Mouse (Mus musculus): ENCODE measurements around the gene Lmcd1.

Gene Lmcd1

DNA sequence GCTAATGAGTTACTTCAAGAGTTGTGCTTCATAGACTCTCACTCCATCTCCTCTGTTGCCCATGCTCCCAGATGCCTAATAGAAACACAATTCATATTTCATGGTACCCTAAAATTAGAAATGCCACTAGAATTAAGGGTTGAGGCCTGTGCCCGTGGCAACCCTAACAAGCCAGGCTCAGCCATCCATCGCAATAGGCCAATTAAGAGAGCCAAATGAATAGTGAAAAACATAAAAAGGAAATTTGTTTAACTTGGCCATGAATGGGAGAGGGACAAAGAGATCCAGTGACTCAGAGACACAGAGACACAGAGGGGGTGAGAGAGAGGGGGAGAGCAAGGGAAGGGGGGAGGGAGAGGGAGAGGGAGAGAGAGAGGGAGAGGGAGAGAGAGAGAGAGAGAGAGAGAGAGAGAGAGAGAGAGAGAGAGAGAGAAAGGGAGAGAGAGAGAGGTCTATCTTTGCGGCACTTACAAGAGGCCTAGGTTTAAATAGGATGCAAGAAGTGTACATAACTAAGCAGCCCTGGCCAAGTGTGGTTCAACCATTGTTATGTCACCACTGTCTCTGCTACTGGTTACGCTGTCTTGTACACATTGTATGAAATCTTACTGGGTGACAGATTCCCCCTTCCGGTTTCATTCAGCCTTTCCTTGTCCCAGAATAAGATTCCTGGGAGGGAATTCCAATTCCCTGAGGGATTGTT lies 57.1 kb downstream of the Lmcd1 start:
- CTCF ChIA-PET, result interaction anchor here in 1 of 4 experiments (0.9 kb wide), 1 partner anchor 20 kb away, joined by 3 read pairs; no protein-coding TSS in a partner anchor
- POLR2A ChIA-PET, result no interaction called here

DNA sequence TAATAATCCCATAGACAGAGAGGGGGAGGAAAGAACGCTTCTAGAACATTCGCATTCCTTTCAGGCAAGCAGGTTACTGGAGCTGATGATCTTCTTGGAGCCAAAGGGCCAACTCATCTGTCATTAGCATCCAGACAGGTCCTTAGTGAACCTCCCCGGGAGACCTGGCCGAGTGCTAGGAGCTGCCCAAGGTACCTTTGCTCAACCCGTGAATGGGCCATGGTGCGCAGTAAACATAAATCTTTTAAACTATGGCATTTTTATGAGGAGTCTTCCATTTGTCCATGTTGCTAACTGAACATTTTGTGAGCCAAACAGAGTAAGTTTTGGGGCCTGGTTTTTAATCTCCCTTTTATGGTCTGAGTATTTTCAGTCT lies 57.7 kb downstream of the Lmcd1 start:
- POLR2A ChIA-PET, result no interaction called here

DNA sequence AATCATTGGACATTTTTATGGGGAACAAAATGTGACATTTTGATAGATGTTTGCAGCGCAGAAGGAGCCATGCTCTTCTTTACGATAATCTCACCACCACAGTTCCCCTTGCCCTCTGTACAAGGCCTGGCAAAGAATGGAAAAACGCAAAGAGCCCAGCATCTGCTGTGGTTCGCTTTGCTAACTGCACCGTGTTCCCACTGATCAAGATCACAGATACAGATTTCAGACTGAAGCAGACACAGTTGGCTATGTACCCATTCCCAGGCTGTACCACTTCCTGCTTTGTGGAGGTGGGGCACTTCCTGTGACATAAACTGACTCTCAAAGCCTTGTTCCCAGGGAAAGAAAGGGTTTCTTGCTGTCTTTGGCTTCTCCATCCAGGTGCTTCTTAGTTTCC lies 60.4 kb downstream of the Lmcd1 start:
- CTCF ChIA-PET, result no interaction called here
- POLR2A ChIA-PET, result interaction anchor here in 1 of 4 experiments (1.2 kb wide), 1 partner anchor 10 kb away, joined by 4 read pairs; no protein-coding TSS in a partner anchor

More for the DNA sequence above, 57.7 kb downstream of the Lmcd1 start:
- CTCF ChIA-PET, result no interaction called here

DNA sequence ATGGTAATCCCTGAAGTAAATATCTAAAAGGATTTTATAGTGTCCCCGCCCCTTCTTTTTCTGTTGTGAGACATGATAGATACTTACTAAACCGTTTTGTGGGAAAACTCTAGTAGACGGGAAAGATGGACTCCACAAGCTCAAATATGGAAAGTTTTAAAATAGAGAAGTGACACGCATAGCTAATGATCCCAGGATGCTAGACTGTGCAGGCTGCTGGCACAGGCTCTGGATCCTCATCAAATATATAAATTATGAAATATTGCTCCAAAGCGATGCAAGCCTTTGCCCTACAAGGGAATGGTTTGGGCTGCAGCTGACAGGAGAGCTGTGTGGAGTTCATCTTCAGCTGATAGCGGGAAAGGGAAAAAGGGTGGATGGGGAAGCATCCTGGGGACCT lies 64.1 kb downstream of the Lmcd1 start:
- CTCF ChIA-PET, result interaction anchor here in 1 of 4 experiments (0.6 kb wide), 1 partner anchor 162 kb away, joined by 5 read pairs; no protein-coding TSS in a partner anchor
- POLR2A ChIA-PET, result interaction anchor here in 1 of 4 experiments (0.6 kb wide), 1 partner anchor 1710 kb away, joined by 3 read pairs; no protein-coding TSS in a partner anchor

DNA sequence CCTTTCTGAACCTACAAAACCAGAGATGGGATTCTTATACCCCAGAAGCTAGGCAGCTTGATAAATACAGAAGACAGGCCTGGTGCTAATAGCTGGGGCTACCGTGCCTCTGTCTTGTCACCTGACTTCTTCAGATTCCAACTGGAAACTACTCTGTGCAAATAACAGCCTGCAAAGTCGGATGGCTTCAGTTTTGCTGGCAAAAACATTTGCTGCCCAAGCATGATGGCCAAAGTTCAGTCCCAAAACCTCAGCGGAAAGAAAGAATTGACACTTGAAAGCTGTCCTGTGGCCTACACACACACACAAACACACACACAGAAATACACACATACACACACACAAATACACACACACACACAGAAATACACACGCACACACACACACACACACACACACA lies 65.5 kb downstream of the Lmcd1 start:
- ChIA-PET POLR2A (interaction anchor here in 1 of 4 experiments (0.7 kb wide), 1 partner anchor 54 kb away, joined by 6 read pairs; no protein-coding TSS in a partner anchor), CTCF (no interaction called here)

DNA sequence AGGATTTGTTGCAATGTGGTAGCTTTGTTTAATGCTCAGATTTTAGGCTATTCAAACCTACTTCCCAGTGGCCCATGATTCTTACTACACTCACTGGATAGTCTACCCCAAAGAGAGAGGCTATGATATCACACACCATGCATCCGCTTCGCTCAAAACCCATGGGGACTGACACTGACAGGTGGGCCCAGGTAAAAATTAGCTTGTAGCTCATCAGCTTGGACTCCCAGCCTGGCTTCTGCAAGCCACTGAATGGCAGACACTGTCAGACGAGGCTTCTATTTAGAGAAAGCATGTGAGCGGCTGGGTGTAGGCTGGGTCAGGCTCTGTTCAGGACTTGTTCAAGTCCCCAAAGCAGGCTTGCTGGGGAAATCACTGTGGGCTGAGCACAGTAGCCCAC lies 76.9 kb downstream of the Lmcd1 start:
- ChIA-PET CTCF (interaction anchor here in 2 of 4 experiments (0.5 to 1.1 kb wide), 3 partner anchors 12 to 554 kb away, joined by 3 read pairs; no protein-coding TSS in a partner anchor), POLR2A (no interaction called here)

DNA sequence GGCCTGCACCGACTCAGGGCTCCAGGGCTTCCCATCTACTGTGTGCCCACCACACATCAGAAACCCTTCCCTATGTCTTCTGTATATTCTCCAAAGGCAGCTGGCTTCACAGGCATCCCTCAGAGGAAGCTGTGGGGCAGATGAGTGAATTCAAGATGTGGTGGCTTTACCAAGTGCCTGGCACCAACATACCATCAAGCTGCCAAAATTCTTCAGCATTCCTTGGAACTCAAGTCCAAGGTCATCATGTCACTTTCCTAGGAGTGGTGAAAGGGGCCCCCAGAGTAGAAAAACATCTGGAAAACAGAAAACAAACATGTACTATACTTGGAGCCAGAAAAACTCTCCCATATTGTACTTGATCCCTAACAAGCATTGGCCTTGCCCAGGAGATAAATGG lies 85.8 kb downstream of the Lmcd1 start:
- ChIA-PET CTCF (interaction anchor here in 1 of 4 experiments (0.6 kb wide), 1 partner anchor 450 kb away, joined by 4 read pairs; no protein-coding TSS in a partner anchor), POLR2A (no interaction called here)

DNA sequence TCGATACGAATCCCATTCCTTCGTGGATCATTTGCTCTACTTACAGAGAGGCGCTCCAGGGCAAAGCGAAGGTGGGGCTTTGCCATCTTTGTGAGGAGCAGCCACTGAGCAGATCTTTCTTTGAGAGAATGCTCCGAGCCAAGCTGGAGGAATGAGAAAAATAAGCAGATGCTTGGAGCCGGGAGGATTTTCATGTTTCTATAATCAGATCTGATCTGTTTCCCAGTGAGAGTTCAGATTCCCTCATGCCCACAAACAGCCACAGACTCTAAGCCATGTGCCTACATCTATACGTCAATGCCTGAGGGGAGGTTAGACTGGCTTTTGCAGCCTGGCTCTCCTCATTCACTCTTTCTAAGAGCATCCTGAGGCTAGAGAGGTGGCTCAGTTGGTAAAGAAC lies 87.1 kb downstream of the Lmcd1 start:
- ChIA-PET POLR2A (no interaction called here), CTCF (no interaction called here)

DNA sequence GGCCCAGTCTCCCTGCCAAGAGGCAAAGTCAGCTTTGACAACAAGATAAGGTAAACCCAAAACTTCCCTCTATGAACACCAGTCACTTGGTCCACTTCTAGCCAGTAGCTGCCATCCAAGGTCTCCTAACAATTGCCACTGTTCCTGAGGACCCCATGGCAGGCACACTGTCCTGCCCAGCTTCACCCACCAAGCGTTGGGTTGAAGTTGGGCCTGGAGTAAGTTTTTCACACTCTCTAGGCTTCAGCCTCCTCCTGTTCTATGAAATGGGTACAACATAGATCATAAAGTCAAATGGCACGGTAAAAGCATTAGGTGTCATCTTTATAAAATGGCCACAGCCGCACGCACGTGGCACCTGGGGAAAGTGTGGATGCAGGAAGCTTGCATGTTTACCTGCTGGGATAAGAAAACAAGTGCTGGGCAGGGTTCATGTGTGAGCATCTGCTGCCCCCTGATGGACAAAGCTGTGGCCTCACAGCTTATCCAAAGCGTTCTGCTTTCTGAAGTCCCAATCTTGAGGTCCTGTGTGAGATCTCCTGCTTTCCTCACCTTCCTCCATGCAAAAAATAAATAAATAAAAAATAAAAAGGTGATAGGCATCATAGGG lies 88.9 kb downstream of the Lmcd1 start:
- CTCF ChIA-PET, result interaction anchor here (0.6 to 2.2 kb wide), 31 partner anchors 9 to 1305 kb away, joined by 3 to 30 read pairs (median 4); no protein-coding TSS in a partner anchor
- POLR2A ChIA-PET, result interaction anchor here in 2 of 4 experiments (1.0 to 2.6 kb wide), 3 partner anchors 155 to 165 kb away, joined by 5 to 9 read pairs (median 6); no protein-coding TSS in a partner anchor

DNA sequence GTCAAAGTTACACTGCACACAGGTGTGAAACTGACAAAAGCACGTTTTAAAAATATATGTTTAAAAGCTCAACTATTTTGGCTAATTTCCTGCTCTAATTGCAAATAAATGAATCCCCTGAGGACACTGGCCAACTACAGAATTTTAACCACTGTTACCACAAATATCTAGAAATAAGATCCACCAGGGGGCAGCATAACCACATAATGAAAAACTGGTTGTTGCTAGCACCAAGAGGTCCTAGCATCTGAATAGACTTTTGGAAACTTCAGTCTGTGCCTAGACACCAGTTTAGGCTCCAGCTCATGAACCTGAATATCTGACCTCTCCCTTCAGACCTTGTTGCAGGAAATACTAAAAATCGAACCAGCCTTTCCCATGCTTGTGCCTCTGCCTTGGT lies 91.0 kb downstream of the Lmcd1 start:
- POLR2A ChIA-PET, result interaction anchor here in 3 of 4 experiments (1.0 to 2.6 kb wide), 7 partner anchors 9 to 161 kb away, joined by 3 to 6 read pairs (median 3); partner anchors contain the start of gene Lmcd1 (in 1 of the 3)
- CTCF ChIA-PET, result interaction anchor here in 1 of 4 experiments (1.2 to 1.5 kb wide), 2 partner anchors 126 to 231 kb away, joined by 4 to 6 read pairs; no protein-coding TSS in a partner anchor

DNA sequence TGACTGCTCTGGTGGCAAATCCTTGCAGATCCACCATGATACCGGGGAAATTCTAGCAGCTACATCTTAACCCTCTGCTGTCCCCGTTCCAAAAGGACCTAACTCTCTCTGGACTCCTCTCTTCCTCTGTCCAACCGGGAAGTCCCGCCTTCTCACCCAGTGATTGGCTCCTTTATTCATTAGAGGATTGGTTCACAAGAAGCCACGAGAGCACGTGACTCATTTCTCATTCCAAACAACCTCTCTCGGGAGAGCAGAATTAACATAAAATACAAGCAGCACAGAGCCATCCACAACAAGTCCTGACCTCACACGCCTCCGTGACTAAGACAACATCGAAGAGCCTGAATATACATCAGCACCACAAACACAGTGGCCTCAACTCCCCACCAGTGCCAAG lies 91.7 kb downstream of the Lmcd1 start:
- ChIA-PET POLR2A (interaction anchor here in 2 of 4 experiments (0.7 to 1.4 kb wide), 8 partner anchors 8 to 168 kb away, joined by 3 to 8 read pairs (median 3); partner anchors contain the start of gene Lmcd1 (in 1 of the 2)), CTCF (interaction anchor here in 1 of 4 experiments (1.2 to 1.5 kb wide), 2 partner anchors 126 to 231 kb away, joined by 4 to 6 read pairs; no protein-coding TSS in a partner anchor)

DNA sequence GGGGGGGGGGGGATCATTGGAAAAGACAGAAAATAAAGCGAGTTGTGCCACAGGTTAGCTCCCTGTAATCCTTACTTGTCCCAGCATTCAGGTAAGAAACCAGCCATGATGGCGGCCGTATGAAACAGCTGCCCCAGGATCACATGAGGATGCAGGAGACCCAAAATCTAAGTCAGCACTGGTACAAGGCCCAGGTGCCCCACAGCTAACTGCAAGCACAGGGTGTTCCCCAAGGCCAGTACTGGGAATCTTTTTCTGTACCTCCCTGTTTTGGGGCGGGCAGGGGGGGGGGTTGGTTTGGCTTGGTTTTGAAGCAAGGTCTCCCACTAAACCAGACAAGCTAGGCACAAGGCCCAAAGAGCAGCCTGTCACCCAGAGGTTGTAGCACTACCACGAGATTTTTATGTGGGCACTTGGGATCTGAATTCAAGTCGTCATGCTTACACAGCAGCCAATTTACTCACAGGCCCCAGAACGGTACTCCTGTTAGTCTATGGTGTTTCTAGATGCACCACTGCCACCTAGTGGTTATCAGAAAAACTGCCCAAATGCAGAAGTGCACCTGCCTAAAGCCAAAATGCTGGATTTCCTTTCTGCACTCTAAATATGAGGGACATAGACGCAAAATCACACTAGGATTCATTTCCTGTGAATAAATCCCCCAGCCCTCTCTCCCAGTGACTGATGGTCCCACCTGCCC lies 100.5 kb downstream of the Lmcd1 start:
- ChIA-PET CTCF (interaction anchor here in 3 of 4 experiments (0.7 to 1.2 kb wide), 7 partner anchors 12 to 240 kb away, joined by 3 to 6 read pairs (median 4); partner anchors contain the start of gene Oxtr (in 1 of the 3)), POLR2A (interaction anchor here (0.6 to 1.2 kb wide), 9 partner anchors 9 to 1316 kb away, joined by 3 to 9 read pairs (median 4); no protein-coding TSS in a partner anchor)

DNA sequence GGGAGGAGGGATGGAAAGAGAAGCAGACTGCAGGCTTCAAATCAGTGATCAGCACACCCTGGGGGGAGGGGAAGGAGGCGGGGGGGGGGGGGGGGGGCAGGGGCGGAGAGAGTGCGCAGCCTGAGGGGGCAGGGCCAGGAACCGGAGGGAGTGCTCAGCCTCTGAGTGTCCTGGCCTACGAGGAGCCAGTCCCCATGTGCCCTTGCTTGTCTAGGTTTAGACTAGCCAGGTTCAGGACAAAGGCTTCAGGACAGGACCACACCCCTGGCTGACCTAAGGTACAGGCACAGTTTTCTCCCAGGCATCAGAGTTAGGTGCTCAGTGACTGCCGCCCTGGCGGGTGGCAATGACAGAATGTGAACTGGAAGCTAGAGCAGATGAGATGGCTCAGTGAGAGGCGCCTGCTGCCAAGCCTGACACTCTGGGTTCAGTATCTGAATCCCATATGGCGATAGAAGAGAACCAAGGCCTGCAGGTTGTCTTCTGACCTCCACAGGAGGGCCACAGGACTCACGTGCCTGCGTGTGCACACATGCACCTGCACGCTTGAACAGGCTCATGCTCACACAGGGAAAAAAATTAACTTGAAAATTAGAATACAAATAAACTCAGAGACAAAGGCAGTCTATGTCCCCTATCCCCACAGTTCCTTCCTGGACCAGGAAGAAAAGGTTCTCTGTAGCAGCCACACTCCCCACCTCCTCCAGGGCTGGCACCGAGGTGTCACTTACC lies 102.3 kb downstream of the Lmcd1 start:
- ChIA-PET POLR2A (no interaction called here), CTCF (interaction anchor here in 2 of 4 experiments (0.7 to 1.1 kb wide), 2 partner anchors 178 to 354 kb away, joined by 4 read pairs; no protein-coding TSS in a partner anchor)

DNA sequence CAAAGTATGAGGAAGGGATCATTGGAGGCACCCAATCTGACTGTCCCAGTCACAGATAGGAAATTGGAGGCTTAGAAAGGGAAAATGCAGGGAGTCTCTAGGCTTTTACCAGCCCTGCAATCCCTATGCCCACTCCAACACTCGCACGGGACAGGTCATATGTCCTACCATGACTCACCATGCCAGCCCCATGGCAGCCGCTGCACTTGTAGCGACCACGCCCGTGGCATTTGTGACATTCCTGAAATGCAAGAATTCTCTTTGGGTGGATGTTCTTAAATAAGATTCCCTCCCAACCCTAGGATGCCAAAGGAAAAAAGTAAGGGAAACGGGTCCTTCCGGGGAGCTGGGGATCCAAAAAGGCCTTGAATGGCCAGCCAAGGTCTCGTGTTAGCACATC lies 105.5 kb downstream of the Lmcd1 start:
- CTCF ChIA-PET, result no interaction called here
- POLR2A ChIA-PET, result interaction anchor here in 1 of 4 experiments (2.0 kb wide), 1 partner anchor 14 kb away, joined by 8 read pairs; no protein-coding TSS in a partner anchor
